Mouse (Mus musculus) heart, postnatal 0 days (tissue): ENCODE measurements around the gene Ssc5d.

Experiments used
- CTCF ChIP-seq: IDR thresholded peaks from 2 replicates; pipeline ENCODE4 v1.5.1; 2016; ENCODE audit warnings: antibody characterized with exemption, control low read depth, low read depth
- EP300 ChIP-seq: IDR thresholded peaks from 2 replicates; pipeline ENCODE4 v1.6.1; 2016; ENCODE audit warnings: antibody characterized with exemption, low read depth

GRCm38 (mm10) chr7:4919096-4919495, 6.5 kb upstream of the Ssc5d start:
- TF ChIP-seq CTCF, result no peak
- TF ChIP-seq EP300, result no peak
